Mouse (Mus musculus) small intestine, adult 2 months (tissue): ENCODE results near the gene Sipa1l1. TPM values are rescaled to one million over a fixed set of nuclear protein-coding genes. Genes with fewer than 3 reads are reported as not detected.

ENCODE experiments used
- H3K27ac ChIP-seq: fragments of 200-500 bp; 2 replicates; pipeline ENCODE4 v1.5.1; 2012; ENCODE audit warnings: low read depth, low read length, control low read depth, inconsistent platforms; ENCODE audit not compliant: insufficient read depth
- H3K27me3 ChIP-seq: fragments of 200-500 bp; 2 replicates; pipeline ENCODE4 v1.6.1; 2012; ENCODE audit warnings: mild to moderate bottlenecking, moderate library complexity, low read length, inconsistent platforms; ENCODE audit not compliant: control insufficient read depth, insufficient read depth
- H3K36me3 ChIP-seq: fragments of 200-500 bp; 2 replicates; pipeline ENCODE4 v1.6.1; 2012; ENCODE audit warnings: mild to moderate bottlenecking, low read length, control low read depth, inconsistent platforms; ENCODE audit not compliant: control insufficient read depth, insufficient read depth
- H3K4me1 ChIP-seq: fragments of 200-500 bp; 2 replicates; pipeline ENCODE4 v1.6.1; 2012; ENCODE audit warnings: low read length, inconsistent platforms, mixed read lengths; ENCODE audit not compliant: control insufficient read depth, insufficient read depth, insufficient read length
- H3K4me3 ChIP-seq: fragments of 200-500 bp; 2 replicates; pipeline ENCODE4 v1.5.1; 2012; ENCODE audit warnings: low read depth, mild to moderate bottlenecking, control low read depth, inconsistent platforms, low read length, moderate library complexity
- CTCF ChIP-seq: fragments of 200-500 bp; IDR thresholded peaks from 2 replicates; pipeline ENCODE4 v1.5.1; 2012; ENCODE audit warnings: low read depth, mild to moderate bottlenecking, control low read depth, inconsistent platforms, low read length, moderate library complexity, mixed read lengths; ENCODE audit not compliant: insufficient replicate concordance, insufficient read length; ENCODE audit errors: extremely low read depth
- POLR2A ChIP-seq: fragments of 200-500 bp; IDR thresholded peaks from 2 replicates; pipeline ENCODE4 v1.6.1; 2012; ENCODE audit warnings: low read depth, mild to moderate bottlenecking, control low read depth, inconsistent platforms, low read length, moderate library complexity
- WGBS: fragments of 180-500 bp; shearing (Covaris S2); methylation state at CpG from one replicate; pipeline ENCODE4 v1.1.7; 2018; 5-methylcytosine and 5-hydroxymethylcytosine counted together
- polyA plus RNA-seq: library from polyadenylated mRNA; depleted of rRNA; stranded (reverse); fragments of >200 nt; gene quantifications from 2 replicates; pipeline ENCODE4 v1.2.3, GENCODE M21; 2012

The Sipa1l1 gene
- polyA plus RNA-seq, 1 experiment, result 13.4 TPM

DNA sequence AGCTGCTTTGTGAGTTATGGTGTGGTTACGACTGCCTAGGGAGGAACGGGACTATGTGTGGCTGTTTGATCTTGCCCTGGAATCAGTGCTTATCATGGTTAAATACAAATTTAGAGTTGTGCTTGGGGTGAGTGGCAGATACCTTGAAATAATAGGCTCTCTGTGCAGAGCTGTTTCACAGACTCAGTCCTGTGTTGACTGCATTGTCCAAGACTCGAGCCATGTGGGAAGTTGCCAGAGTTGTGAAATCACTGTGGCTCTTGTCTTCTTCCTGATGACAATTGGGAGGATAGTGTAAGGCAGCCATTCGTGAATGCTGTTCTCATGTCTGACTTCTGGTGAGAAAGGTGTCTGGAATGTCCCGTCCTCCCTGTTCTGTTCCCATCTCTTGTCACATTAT is 106.6 kb downstream of the Sipa1l1 start:
- no peak for TF ChIP-seq CTCF
- no peak for TF ChIP-seq POLR2A
- Histone ChIP-seq H3K4me1 (no peaks in the 10 kb centered on the region), H3K27me3 (no peaks in the 10 kb centered on the region), H3K4me3 (no peak overlapping the region), H3K36me3 (0 out of 2 replicates have a peak, but pooled peaks cover 1% of the 10 kb centered on the region), H3K27ac (no peak overlapping the region)
- WGBS, result 55% methylated on average over 5 of the region's 5 CpGs

DNA sequence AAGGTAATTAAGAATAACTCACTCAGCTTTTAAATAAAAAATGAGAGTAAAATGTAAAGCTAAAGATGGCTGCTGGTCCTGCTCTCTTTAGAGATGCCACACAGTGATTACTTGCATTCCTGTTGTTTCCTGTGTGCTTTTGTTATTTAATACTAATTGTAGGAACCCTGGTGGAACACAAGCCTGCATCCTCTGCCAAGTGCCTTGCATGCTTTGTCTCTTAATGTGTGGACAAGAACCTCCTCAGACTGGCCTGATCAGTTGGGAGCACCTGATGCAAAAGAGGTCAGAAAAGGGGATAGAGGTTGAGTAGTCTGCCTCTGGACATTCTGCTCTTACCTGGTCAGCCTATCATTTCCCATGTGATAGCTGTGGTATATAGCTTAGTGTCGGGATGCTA is 107.5 kb downstream of the Sipa1l1 start:
- Histone ChIP-seq H3K27ac (no peak overlapping the region), H3K4me1 (no peaks in the 10 kb centered on the region), H3K27me3 (no peaks in the 10 kb centered on the region), H3K36me3 (no peaks in the 10 kb centered on the region), H3K4me3 (no peak overlapping the region)
- no peak for TF ChIP-seq POLR2A
- TF ChIP-seq CTCF, result no peak
- 98% methylated on average over 1 of the region's 1 CpGs for WGBS

DNA sequence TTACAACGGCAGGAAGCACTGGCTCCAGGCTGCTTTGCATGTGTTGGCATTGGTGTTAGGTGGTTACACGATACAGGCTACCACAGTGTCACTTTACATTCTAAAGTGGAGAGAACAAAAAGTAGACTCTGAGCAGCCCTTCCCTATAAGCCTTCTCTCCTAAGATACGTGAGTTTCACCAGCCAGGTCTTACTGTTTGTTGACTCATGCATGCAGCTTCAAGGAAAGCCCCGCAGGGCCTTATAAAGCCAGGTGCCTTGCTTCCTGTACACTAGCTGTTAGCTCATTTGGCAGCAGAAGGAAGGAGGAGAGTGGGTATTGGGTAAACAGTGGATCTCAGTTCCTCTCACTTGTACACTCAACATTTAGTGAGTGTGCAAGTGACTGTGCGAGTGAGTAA is 115.5 kb downstream of the Sipa1l1 start:
- H3K27ac ChIP-seq, result no peak overlapping the region
- TF ChIP-seq POLR2A (no peak), CTCF (no peak)
- WGBS, result 26% methylated on average over 5 of the region's 5 CpGs
- H3K4me1 ChIP-seq, result peaks cover 14% of the 10 kb centered on the region; the same call in 1 of the 2 replicates
- H3K36me3 ChIP-seq, result no peaks in the 10 kb centered on the region
- no peak overlapping the region for H3K4me3 ChIP-seq
- H3K27me3 ChIP-seq, result no peaks in the 10 kb centered on the region

- WGBS, result 60% methylated on average over 2 of the region's 2 CpGs
- no peak overlapping the region for H3K27ac ChIP-seq
- TF ChIP-seq POLR2A, result no peak
- peaks cover 14% of the 10 kb centered on the region; the same call in 1 of the 2 replicates for H3K4me1 ChIP-seq
- H3K27me3 ChIP-seq, result no peaks in the 10 kb centered on the region
- H3K4me3 ChIP-seq, result no peak overlapping the region
- no peaks in the 10 kb centered on the region for H3K36me3 ChIP-seq
Observed at GRCm38 (mm10) chr12:82285018-82285417, 115.9 kb downstream of the Sipa1l1 start.

DNA sequence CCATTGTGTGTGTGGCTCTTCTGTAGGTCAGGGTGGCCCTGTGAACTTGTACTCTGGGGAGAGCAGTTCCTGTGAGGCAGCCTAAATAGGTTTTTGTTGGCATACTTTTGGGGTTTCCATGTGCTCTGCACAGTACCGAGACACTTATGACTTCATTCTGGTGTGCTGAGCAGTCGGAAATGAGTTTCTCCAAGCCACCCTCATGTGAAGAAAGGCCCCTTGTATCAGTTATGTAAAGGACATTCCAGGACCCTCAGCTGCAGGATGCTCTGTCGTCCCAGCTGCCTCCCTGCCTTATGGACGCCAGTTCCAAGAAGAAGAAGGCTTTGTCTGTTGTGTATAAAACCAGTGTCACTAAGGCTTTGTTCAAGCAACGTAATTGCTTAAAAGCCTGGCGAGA is 116.9 kb downstream of the Sipa1l1 start:
- Histone ChIP-seq H3K27ac (no peak overlapping the region), H3K4me3 (no peak overlapping the region), H3K36me3 (no peaks in the 10 kb centered on the region), H3K27me3 (no peaks in the 10 kb centered on the region), H3K4me1 (peaks cover 14% of the 10 kb centered on the region; the same call in 1 of the 2 replicates)
- no peak for TF ChIP-seq POLR2A
- TF ChIP-seq CTCF, result no peak
- 85% methylated on average over 6 of the region's 6 CpGs for WGBS

GRCm38 (mm10) chr12:82286804-82287203 is 117.7 kb downstream of the Sipa1l1 start:
- Histone ChIP-seq H3K27me3 (no peaks in the 10 kb centered on the region), H3K4me3 (no peak overlapping the region), H3K27ac (no peak overlapping the region), H3K36me3 (no peaks in the 10 kb centered on the region), H3K4me1 (peaks cover 14% of the 10 kb centered on the region; the same call in 1 of the 2 replicates)
- 79% methylated on average over 5 of the region's 5 CpGs for WGBS
- TF ChIP-seq POLR2A, result no peak
- TF ChIP-seq CTCF, result no peak

DNA sequence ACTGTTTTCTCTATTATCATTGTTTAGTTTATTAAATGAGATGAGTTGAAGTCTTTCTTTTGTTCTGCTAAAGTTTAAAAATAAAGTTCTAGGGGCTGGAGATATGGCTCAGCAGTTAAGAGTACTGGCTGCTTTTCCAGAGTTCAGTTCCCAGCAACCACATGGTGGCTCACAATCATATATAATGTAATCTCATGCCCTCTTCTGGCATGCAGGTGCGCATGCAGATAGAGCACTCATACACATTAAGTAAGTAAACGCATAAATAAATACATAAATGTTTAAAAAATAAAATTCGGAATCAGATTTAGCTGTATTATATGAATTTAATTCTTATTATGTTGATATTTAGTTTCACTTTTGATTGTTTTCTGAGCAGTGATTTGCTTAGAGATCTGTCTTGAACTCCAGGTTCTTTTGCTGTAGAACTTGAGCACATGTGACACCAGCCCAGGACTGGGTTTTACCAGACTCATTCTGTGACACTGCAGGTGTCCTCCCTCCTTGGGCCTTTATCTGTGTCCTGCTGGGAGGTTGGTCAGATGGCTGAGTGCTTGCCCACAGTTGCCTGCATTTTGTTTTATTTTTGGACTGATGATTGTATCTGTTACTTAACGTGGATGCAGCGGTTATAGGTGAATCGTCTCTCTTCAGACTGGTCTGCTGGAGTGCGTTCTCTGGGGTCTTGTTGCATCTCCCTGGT is 124.6 kb downstream of the Sipa1l1 start:
- H3K27ac ChIP-seq, result no peak overlapping the region

More for the DNA sequence above, 124.6 kb downstream of the Sipa1l1 start:
- no peak overlapping the region for H3K4me3 ChIP-seq
- no peaks in the 10 kb centered on the region for H3K27me3 ChIP-seq
- WGBS, result 94% methylated on average over 7 of the region's 7 CpGs
- peaks cover 3% of the 10 kb centered on the region for H3K4me1 ChIP-seq
- no peak for TF ChIP-seq CTCF
- no peak for TF ChIP-seq POLR2A
- H3K36me3 ChIP-seq, result no peaks in the 10 kb centered on the region
